Mouse (Mus musculus): Measurements from ENCODE around the gene Ly6g5b.
"Not testable (repeated sequence)": the region's sequence is repeated elsewhere in the genome, so short reads cannot be mapped to it uniquely, and the experiment has no call there.

The Ly6g5b gene

GRCm38 (mm10) chr17:35135591-35136320 lies 20.5 kb upstream of the Ly6g5b start:
- no peak for DNase-seq

DNA sequence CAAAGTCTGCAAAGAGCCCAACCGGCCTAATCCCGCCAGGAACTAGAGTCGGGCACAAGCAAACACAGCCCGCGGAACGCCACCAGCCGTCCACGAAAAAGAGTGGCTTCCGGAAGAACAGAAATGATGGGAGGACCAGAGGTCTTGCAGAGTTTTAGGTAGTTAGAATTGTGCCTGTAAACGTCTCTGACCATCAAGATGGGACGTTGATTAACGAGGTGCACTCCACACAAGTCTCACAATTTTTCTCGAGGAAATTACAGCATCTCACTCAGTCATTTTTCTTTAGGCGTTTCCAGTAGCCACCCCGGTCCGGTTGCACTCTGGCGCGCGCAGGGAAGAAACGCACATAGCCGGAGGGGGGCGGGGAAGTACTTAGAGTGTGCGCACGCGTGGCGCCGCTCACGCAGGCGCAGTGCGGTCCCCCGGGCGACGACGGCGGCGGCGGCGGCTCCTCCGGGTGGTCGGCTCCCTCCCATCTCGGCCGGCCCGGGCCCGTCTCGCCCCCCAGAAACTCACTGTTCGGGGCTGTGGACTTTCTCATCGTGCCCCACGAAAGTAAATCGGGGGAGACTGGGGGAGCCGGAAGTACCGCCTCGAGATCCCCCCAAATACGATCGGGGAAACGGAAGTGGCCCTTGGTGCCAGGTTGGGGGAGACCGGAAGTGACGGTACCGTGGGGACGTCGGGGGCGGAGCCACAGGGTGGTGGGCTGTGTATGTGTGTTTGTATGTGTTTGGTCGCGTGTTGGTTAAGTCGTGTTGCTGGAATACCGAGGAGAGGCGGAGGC lies 19.8 kb upstream of the Ly6g5b start, which contains the start of gene Bag6:
Bag6 (plus strand) TSS at position 378 of the 790 bp plus-strand sequence.
- peak; percentile 84 to 90 for DNase-seq

- DNase-seq, result no peak
Measured at GRCm38 (mm10) chr17:35133517-35133916, 18.3 kb upstream of the Ly6g5b start.

DNA sequence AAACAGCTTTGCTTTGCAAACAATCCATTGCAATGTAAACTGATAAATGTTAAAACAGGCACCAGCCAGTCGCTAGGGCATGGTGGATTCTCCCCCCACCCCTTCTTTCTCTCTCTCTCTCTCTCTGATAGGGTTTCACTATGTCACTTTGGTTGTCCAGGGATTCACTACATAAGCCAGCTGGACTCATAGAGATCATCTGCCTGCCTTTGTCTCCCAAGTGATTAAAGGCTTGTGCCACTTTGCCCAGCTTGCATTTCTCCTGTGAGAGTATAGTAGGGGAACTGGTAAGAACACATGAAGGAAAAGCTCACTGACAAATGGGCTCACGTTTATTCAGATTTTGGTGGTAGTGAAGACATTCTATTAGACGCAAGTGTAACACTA lies 16.9 kb upstream of the Ly6g5b start:
- DNase-seq, result no peak

DNA sequence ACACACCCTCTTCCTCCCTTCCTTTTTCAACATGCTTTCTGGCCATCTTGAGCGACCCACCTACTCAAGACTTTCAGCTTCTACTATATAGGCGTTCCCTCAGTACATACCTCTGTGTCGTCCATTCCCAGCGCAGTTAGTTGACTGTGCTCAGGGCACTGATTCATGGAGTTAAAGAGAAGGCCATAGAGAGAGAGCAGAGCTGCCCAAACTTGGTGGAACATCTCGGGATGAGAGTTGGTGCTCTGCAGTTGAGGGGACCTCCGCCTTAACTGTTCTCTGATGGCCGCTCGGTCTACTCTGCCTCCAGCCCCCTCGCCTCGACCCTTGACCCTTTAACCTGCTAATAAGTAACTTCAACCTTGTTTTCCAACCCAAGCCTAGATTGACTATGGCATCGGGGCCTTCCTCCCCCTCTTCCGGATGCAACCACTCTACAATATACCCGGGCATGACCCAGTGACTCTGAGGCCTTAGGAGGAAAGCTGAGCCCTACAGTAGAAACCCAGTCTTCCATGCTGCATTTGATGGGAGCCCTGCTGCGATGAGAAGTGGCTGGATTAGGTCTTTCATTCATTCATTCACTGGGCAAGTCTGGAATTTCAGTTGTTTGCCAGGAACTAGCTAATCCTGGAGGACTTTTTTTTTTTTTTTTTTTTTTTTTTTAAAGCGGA lies 16.4 kb upstream of the Ly6g5b start, which contains the start of gene Apom:
Apom (minus strand) TSS at position 551 of the 674 bp plus-strand sequence.
- no peak for DNase-seq

- DNase-seq, result no peak
Measured at GRCm38 (mm10) chr17:35131038-35131437, 15.8 kb upstream of the Ly6g5b start.

GRCm38 (mm10) chr17:35128996-35129395 lies 13.8 kb upstream of the Ly6g5b start:
- no peak for DNase-seq

DNA sequence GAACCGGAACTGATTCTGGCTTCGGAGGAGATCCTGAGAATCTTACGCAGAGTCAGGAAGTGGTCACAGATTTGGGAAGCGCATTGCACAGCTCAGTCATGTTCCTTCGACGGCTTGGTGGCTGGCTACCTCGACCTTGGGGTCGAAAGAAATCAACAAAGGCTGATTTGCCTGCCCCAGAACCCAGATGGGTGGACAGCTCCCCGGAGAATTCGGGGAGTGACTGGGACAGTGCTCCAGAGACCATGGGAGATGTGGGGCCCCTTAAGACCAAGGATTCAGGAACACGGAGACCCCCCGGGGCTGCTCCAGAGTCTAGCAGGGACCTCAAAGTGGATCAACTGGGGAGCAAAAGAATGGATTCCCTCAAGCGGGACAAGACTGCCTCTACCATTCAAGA lies 11.8 kb upstream of the Ly6g5b start:
- DNase-seq, result no peak

- peak; percentile 77 to 81 for DNase-seq
Measured at GRCm38 (mm10) chr17:35126206-35126611, 11.0 kb upstream of the Ly6g5b start, which contains the start of gene D17H6S53E. D17H6S53E (plus strand) TSS chr17:35126373.

DNA sequence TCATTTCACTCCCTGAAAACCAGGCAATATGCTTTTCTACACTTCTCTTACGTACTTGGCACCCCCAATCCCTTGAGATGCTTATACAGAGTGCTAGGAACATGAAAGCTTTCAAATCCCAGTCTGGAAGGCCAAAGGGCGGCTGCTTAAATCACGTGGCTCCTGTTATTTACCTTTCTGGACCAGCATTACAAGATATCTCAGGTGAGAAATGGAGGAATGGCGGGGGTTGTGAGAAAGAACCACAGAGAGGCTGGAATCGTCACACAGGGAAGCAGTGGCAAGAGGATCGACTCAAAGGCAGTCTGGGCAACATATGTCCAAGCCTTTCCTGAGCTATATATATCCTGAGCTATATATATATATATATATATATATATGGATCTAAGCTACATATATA lies 10.3 kb upstream of the Ly6g5b start:
- DNase-seq, result no peak

- no peak for DNase-seq
Measured at GRCm38 (mm10) chr17:35125081-35125480, 9.9 kb upstream of the Ly6g5b start.

DNA sequence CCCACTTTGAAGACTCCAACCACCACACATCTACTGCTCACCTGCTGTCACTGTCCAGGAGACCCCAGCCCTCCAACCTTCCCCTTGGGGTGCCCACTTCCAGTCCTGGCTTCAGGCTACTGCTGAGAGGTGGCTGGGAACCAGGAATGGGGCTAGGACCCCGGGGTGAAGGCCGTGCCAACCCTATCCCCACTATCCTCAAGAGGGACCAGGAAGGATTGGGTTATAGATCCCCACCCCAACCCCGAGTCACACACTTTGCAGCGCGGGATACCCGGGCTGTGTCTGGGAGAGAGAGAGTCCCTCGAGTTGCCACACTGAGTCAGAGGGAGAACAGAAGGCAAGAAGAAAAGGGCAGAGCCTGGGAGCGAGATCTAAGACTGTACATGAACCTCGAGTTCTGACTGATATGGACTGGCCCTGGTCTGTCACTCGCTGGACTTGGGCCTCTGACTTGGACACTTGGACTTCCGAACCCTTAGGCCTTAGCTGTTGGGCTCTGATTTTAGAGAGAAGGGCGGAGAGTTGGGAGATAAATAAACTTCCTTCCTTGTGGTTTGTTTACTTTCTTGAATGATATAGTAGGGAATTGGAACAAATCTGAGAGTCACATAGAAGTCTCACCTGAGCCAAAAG lies 9.2 kb upstream of the Ly6g5b start:
- not testable (repeated sequence) for DNase-seq

DNA sequence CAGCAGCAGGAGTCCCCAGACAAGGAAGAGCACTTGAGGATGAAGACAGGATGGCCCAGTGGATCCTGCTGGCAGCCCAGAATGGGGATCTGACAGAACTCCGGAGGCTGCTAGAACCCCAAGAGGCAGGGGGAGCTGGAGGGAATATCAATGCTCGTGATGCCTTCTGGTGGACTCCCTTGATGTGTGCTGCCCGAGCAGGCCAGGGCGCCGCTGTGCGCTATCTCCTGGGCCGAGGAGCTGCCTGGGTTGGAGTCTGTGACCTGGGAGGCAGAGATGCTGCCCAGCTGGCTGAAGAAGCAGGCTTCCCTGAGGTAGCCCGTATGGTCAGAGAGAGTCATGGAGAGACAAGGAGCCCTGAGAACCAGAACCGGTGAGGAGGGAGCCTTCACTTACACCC lies 8.1 kb upstream of the Ly6g5b start:
- not testable (repeated sequence) for DNase-seq

DNA sequence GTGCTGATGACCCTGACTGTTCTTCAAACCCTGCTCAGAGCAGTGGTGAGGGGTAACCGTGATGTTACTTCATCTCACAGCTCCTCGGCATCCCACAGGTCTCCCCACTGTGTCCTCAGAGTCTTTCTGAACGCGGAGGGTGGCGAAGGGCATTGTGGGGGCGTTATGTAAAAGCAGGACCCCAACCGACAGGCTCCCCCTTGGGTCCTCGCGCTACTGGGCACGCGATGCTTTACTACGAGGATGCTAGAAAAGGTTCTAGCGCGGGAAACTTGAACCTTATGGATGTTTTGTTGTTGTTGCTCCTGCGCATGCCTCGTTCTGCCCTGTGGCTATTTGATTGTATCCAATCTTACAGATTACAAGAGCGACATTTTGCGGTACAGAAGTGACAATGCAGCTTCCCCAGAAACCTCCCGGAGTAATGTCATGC lies 6.7 kb upstream of the Ly6g5b start, which contains the start of gene Csnk2b:
Csnk2b (minus strand) TSS at position 183 of the 433 bp plus-strand sequence.
- DNase-seq, result peak in 1 of 2 experiments; percentile 39

- peak; percentile 97 to 98 for DNase-seq
Measured at GRCm38 (mm10) chr17:35121143-35121799, 6.0 kb upstream of the Ly6g5b start, which contains the start of gene Gpank1. Gpank1 (plus strand) TSS chr17:35121455.

- no peak for DNase-seq
Measured at GRCm38 (mm10) chr17:35120745-35121142, 5.5 kb upstream of the Ly6g5b start.

DNA sequence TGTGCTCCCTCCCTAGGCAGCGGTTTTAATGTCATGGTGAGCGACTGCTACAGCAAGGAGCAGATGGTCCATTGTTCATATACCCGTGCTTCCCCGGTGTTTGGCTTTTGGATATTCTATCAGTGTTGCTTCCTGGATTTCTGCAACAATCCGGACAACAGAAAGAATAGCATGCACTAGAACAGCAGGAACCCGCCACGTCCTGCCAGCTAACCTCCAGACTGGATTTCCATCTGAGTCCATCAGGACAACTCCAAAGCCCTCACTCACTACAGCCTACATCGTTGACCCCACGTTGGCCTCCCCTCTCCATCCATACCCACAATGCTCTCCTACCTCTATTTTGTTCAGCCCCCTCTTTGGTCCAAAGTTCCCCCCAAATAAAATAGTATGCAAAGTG lies 3.5 kb downstream of the Ly6g5b start:
- no peak for DNase-seq

DNA sequence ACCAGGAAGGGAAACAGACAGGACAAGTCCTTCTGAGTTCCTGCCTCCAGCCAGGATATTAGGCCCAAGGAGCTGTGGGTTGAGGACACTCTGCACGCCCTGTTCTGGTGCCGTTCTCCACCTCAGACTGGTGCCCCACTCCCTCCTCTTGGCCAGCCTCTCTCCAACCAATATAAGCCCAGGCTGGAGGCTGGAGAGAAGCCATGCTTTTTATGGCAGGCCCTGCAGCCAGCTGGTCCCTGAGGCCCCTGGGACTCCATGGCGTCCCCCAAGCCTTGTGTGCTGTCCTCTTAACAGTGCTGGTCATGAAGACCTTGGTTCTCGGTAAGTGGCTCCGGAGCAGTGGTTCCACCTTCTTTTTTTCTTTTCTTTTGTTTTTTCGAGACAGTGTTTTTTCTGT lies 7.1 kb downstream of the Ly6g5b start, which contains the start of gene Ly6g5c:
Ly6g5c (plus strand) TSS at position 183 of the 400 bp plus-strand sequence.
- DNase-seq, result no peak

- no peak for DNase-seq
Measured at GRCm38 (mm10) chr17:35106522-35106921, 8.7 kb downstream of the Ly6g5b start.

DNA sequence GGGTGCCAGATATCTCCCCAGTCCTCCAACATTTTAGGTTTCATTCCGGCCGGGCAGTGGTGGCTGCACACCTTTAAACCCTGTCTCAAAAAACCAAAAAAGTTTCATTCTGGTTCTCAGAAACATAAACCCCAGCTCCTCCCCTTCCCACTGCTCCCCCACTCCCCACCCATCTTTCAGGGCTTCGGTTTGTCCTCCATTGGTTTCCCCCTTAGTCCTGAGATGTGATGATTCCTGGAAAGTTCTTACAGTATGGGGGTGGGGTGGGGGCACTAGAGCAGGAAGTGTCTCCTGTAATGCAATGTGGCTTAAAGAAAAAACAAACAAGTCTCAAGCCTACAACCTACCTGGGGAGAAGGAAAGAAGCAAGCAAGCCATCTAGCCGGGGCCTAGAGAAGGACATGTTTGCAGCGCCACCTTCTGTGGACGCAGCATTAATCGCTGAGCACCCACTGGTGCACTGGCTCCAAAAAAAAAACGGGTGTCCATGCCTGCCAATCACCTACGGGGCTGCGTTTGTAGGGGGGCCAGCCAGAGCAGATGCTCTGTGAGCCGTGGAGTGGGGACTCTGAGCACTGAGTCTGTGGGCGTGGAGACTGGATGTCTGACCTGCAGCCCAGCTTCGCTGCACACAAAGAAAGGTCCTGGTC lies 9.4 kb downstream of the Ly6g5b start:
- DNase-seq, result no peak

DNA sequence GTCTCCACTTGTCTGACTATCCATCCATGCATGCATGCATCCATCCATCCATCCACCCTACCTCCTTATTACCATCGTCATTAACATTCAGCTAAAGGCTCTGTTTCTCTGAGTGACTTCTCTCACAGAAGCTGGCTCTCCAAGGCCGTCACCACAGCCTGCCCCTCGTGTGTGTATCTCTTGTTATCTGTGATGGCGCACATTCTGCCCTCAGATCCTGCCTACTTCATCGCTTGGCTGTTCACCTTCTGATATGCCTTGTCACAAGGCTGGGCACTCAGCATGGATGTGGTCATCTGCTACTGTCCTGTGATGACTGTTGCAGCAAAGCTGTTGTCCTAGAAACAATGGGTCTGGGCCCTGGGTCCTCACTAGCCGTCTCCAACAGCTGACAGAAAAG lies 10.5 kb downstream of the Ly6g5b start:
- DNase-seq, result no peak

Data from thymus, adult 18-20 months (tissue).